Mouse (Mus musculus) heart, embryonic 16.5 days (tissue): ENCODE data around the gene Vmn2r28. TPM values are rescaled to one million over a fixed set of nuclear protein-coding genes. Genes with fewer than 3 reads are reported as not detected.
"Not testable (repeated sequence)": the region's sequence is repeated elsewhere in the genome, so short reads cannot be mapped to it uniquely, and the experiment has no call there.

Experiments used
- ATAC-seq: fragments of 200-750 bp; cut with Nextera tagmentation; replicated peaks from 2 replicates; pipeline ENCODE4 v1.8.0; 2017; ENCODE audit warnings: moderate number of reproducible peaks; ENCODE audit not compliant: insufficient read depth, low FRiP score; ENCODE audit errors: extremely low read depth
- H3K27ac ChIP-seq: fragments of 300-500 bp; sonication (generic); 2 replicates; pipeline ENCODE4 v1.5.1; 2014; ENCODE audit warnings: mild to moderate bottlenecking, low read length, control low read depth, moderate library complexity
- H3K27me3 ChIP-seq: fragments of 300-500 bp; sonication (generic); 2 replicates; pipeline ENCODE4 v1.6.1; 2014; ENCODE audit warnings: low read length, mixed read lengths; ENCODE audit not compliant: control insufficient read depth, insufficient read depth
- H3K36me3 ChIP-seq: fragments of 300-500 bp; sonication (generic); 2 replicates; pipeline ENCODE4 v1.6.1; 2014; ENCODE audit not compliant: control insufficient read depth, insufficient read depth
- H3K4me1 ChIP-seq: fragments of 300-500 bp; sonication (generic); 2 replicates; pipeline ENCODE4 v1.6.1; 2014; ENCODE audit warnings: low read length, mixed read lengths; ENCODE audit not compliant: control insufficient read depth, insufficient read depth
- H3K4me2 ChIP-seq: fragments of 300-500 bp; sonication (generic); 2 replicates; pipeline ENCODE4 v1.6.1; 2014; ENCODE audit warnings: low read depth, mild to moderate bottlenecking, control low read depth, low read length
- H3K4me3 ChIP-seq: fragments of 300-500 bp; sonication (generic); 2 replicates; pipeline ENCODE4 v1.5.1; 2014; ENCODE audit warnings: mild to moderate bottlenecking, control low read depth, low read length
- H3K9ac ChIP-seq: fragments of 300-500 bp; sonication (generic); 2 replicates; pipeline ENCODE4 v1.6.1; 2014; ENCODE audit warnings: low read length, control low read depth
- H3K9me3 ChIP-seq: fragments of 300-500 bp; sonication (generic); replicated peaks from 2 replicates; pipeline ENCODE4 v1.6.1; 2016; ENCODE audit warnings: low read length; ENCODE audit not compliant: control insufficient read depth
- whole genome bisulfite sequencing: fragments of 180-500 bp; shearing (Covaris S2); extraction: QIAGEN DNeasy Blood & Tissue Kit; methylation state at CpG from one replicate; pipeline ENCODE4 v1.1.7; 2014; 5-methylcytosine and 5-hydroxymethylcytosine counted together
- polyA plus RNA-seq: library from polyadenylated mRNA; unstranded; fragments of >200 nt; fragmentation: Nextera tagmentation; extraction: Ambion mirVana; gene quantifications from 2 replicates; pipeline ENCODE4 v1.2.1, GENCODE M21; 2015

Gene Vmn2r28
- not detected in 2 replicates for polyA plus RNA-seq

GRCm38 (mm10) chr7:5493856-5494255 lies at the start of gene Vmn2r28:
Gene Vmn2r28 (minus strand): TSS chr7:5493956.
- not testable (repeated sequence) for H3K27ac ChIP-seq, H3K4me3 ChIP-seq, ATAC-seq, H3K9ac ChIP-seq, H3K27me3 ChIP-seq, H3K4me1 ChIP-seq, H3K9me3 ChIP-seq, H3K36me3 ChIP-seq, H3K4me2 ChIP-seq

- H3K9ac ChIP-seq, H3K27ac ChIP-seq, H3K4me2 ChIP-seq, H3K4me3 ChIP-seq, ATAC-seq, H3K36me3 ChIP-seq, H3K4me1 ChIP-seq, H3K9me3 ChIP-seq, H3K27me3 ChIP-seq: not testable (repeated sequence)
- 45% methylated on average over 3 of the region's 3 CpGs for WGBS
These were observed 47.1 kb upstream of the Vmn2r28 start for GRCm38 (mm10) chr7:5540770-5541436.

- ATAC-seq: no peak
- H3K27ac ChIP-seq: no peak within 1 kb of the TSS
- no peak within 1 kb of the TSS for H3K4me3 ChIP-seq
- no peaks in the 10 kb centered on the region for H3K36me3 ChIP-seq
- no peaks in the 10 kb centered on the region for H3K27me3 ChIP-seq
- no peaks in the 10 kb centered on the region for H3K4me1 ChIP-seq
- no peak within 1 kb of the TSS for H3K9ac ChIP-seq
- peaks cover 16% of the 10 kb centered on the region for H3K9me3 ChIP-seq
- no peak within 1 kb of the TSS for H3K4me2 ChIP-seq
These were observed 37.1 kb downstream of the Vmn2r28 start, which contains the start of gene Vmn1r59 for GRCm38 (mm10) chr7:5456674-5457073. Gene Vmn1r59 (minus strand): TSS chr7:5456774.

- WGBS: 58% methylated on average over 3 of the region's 3 CpGs
- not testable (repeated sequence) for H3K27me3 ChIP-seq, H3K4me1 ChIP-seq, H3K27ac ChIP-seq, H3K36me3 ChIP-seq, H3K4me2 ChIP-seq, H3K4me3 ChIP-seq, ATAC-seq, H3K9ac ChIP-seq
- peaks cover 12% of the 10 kb centered on the region for H3K9me3 ChIP-seq
These were observed 39.7 kb downstream of the Vmn2r28 start for GRCm38 (mm10) chr7:5454011-5454410.

GRCm38 (mm10) chr7:5448627-5449026 lies 45.1 kb downstream of the Vmn2r28 start:
- Histone ChIP-seq H3K4me1 (no peaks in the 10 kb centered on the region), H3K27ac (no peak overlapping the region), H3K36me3 (no peaks in the 10 kb centered on the region), H3K4me2 (no peak overlapping the region), H3K27me3 (no peaks in the 10 kb centered on the region), H3K9me3 (peaks cover 8% of the 10 kb centered on the region; the same call in 1 of the 2 replicates), H3K4me3 (no peak overlapping the region), H3K9ac (no peak overlapping the region)
- ATAC-seq: no peak

Other genes with a start within 250 kb of the Vmn2r28 start
- not detected in 2 replicates for gene Gm5065, start 143.4 kb downstream of the Vmn2r28 start, polyA plus RNA-seq
- not detected in 2 replicates for gene Nlrp2, start 142.9 kb downstream of the Vmn2r28 start, polyA plus RNA-seq
- not detected in 2 replicates for gene Vmn1r58, start 80.6 kb downstream of the Vmn2r28 start, polyA plus RNA-seq
- not detected in 2 replicates for gene Vmn1r59, start 37.2 kb downstream of the Vmn2r28 start, polyA plus RNA-seq
- gene Vmn1r60, start 53.4 kb upstream of the Vmn2r28 start, polyA plus RNA-seq: not detected in 2 replicates
- gene Vmn1r61, start 119.3 kb upstream of the Vmn2r28 start, polyA plus RNA-seq: not detected in 2 replicates
- gene Vmn1r62, start 179.7 kb upstream of the Vmn2r28 start, polyA plus RNA-seq: not detected in 2 replicates